Mouse (Mus musculus) liver, embryonic 14.5 days (tissue): ENCODE results near the gene Gm17324. TPM values are rescaled to one million over a fixed set of nuclear protein-coding genes. Genes with fewer than 3 reads are reported as not detected.
A peak's percentile ranks its signal among the peaks of the same experiment; 100 is the strongest.
"Not testable (repeated sequence)": the region's sequence is repeated elsewhere in the genome, so short reads cannot be mapped to it uniquely, and the experiment has no call there.

Experiments
- ATAC-seq: fragments of 200-750 bp; cut with Nextera tagmentation; 2 replicates; pipeline ENCODE4 v1.8.0; 2017; ENCODE audit warnings: moderate number of reproducible peaks, mild to moderate bottlenecking, moderate library complexity; ENCODE audit not compliant: insufficient read depth
- DNase-seq, 3 experiments: peaks; one replicate each; pipeline ENCODE4 v3.0.0-alpha.2; 2012 to 2013; ENCODE audit warnings: low read depth in 3 of 3, low spot score in 3 of 3
- H3K27ac ChIP-seq: fragments of 300-500 bp; sonication (generic); 2 replicates; pipeline ENCODE4 v1.5.1; 2014; ENCODE audit warnings: moderate library complexity, mild to moderate bottlenecking, control low read depth, inconsistent platforms
- H3K27me3 ChIP-seq: fragments of 300-500 bp; sonication (generic); 2 replicates; pipeline ENCODE4 v1.6.1; 2014; ENCODE audit warnings: mild to moderate bottlenecking, low read length, moderate library complexity; ENCODE audit not compliant: control insufficient read depth, insufficient read depth
- H3K36me3 ChIP-seq: fragments of 300-500 bp; sonication (generic); replicated peaks from 2 replicates; pipeline ENCODE4 v1.6.1; 2014; ENCODE audit warnings: low read depth; ENCODE audit not compliant: control insufficient read depth, insufficient read depth
- H3K4me1 ChIP-seq, 2 experiments: fragments of 200-500 bp in 1 of 2; fragments of 300-500 bp in 1 of 2; sonication (generic) in 1 of 2; replicated peaks; 2 replicates each; pipeline ENCODE4 v1.6.1; 2012 to 2014; ENCODE audit warnings: antibody characterized with exemption in 1 of 2, inconsistent platforms in 1 of 2, low read length in 1 of 2; ENCODE audit not compliant: control insufficient read depth in 2 of 2, insufficient read depth in 2 of 2
- H3K4me2 ChIP-seq: fragments of 300-500 bp; sonication (generic); 2 replicates; pipeline ENCODE4 v1.6.1; 2014; ENCODE audit warnings: low read depth, mild to moderate bottlenecking, control low read depth, moderate library complexity
- H3K4me3 ChIP-seq, 2 experiments: fragments of 200-500 bp in 1 of 2; fragments of 300-500 bp in 1 of 2; sonication (generic) in 1 of 2; 2 replicates each; pipeline ENCODE4 v1.5.1; 2012 to 2014; ENCODE audit warnings: low read depth in 2 of 2, low read length in 2 of 2, mild to moderate bottlenecking in 2 of 2, control low read depth in 1 of 2, inconsistent platforms in 1 of 2, moderate library complexity in 1 of 2; ENCODE audit not compliant: insufficient read depth in 1 of 2
- H3K9ac ChIP-seq: fragments of 300-500 bp; sonication (generic); replicated peaks from 2 replicates; pipeline ENCODE4 v1.6.1; 2014; ENCODE audit warnings: mild to moderate bottlenecking, control low read depth, moderate library complexity
- H3K9me3 ChIP-seq: fragments of 300-500 bp; sonication (generic); 2 replicates; pipeline ENCODE4 v1.6.1; 2016; ENCODE audit warnings: low read length, mixed read lengths; ENCODE audit not compliant: control insufficient read depth
- CTCF ChIP-seq: IDR thresholded peaks from 2 replicates; pipeline ENCODE4 v1.5.1; 2016; ENCODE audit warnings: antibody characterized with exemption, low read depth, control low read depth
- EP300 ChIP-seq: IDR thresholded peaks from 2 replicates; pipeline ENCODE4 v1.6.1; 2016; ENCODE audit warnings: antibody characterized with exemption, low read depth
- WGBS: fragments of 180-500 bp; shearing (Covaris S2); extraction: QIAGEN DNeasy Blood & Tissue Kit; methylation state at CpG from one replicate; pipeline ENCODE4 v1.1.7; 2014; ENCODE audit not compliant: insufficient replicate concordance; 5-methylcytosine and 5-hydroxymethylcytosine counted together
- polyA plus RNA-seq, 2 experiments: library from polyadenylated mRNA; depleted of rRNA in 1 of 2; stranded (reverse) in 1 of 2; unstranded in 1 of 2; fragments of >200 nt; fragmentation: Nextera tagmentation in 1 of 2; extraction: Ambion mirVana in 1 of 2; gene quantifications; 2 replicates each; pipeline versions ENCODE4 v1.2.1 to v1.2.3; 2012 to 2014

The Gm17324 gene
- polyA plus RNA-seq (2012; rRNA removed) (0.15 TPM in 2 replicates), polyA plus RNA-seq (2014; fragmentation: Nextera tagmentation; extraction: Ambion mirVana) (0.55 and 0.63 TPM in 2 replicates)

DNA sequence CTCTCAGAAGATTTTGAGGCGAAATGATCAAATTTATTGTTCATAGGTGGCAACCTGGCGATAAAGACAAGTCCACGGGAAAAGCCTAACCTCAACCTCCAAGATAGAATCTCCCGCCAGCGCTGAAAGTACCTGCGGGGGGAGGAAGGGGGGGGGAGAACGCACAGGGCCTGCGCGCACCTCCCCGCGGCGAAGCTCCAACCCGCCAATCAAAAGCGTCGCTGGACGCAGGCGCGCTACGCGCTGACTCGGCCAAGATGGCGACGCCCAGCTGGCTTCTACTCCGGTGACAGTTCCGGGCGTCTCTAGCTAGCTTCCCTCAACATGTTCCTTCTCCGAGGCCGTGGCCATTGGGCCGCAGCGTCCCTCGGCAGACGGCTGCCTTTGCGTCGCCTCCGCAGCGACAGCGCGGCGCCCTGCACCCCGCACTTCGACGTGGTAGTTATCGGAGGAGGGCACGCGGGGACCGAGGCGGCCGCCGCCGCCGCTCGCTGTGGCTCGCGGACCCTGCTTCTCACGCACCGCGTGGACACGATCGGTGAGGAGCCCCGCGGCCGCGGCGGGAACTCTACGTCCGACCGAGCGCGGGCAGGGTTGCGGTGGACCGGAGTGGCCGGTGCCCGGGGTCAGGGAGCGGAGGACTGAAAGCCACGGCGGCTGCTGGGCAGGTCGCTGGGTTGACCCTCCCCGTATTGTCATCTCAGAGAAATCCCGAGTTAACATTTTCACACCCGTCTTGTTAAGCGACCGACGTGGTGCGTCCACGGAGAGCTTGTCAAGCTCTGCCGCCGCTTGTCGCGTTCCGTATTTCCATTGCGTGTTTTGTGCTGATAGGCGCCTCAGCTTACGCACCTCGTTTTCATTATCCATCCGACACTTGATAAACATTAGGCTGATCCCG, at the start of gene Gm17324, which contains the start of gene Mto1:
Gene Gm17324 (minus strand): TSS at position 814 of the 901 bp plus-strand sequence.
Gene Mto1 (plus strand): TSS at position 236 of the 901 bp plus-strand sequence.
- ATAC-seq (peak; percentile 91), DNase-seq (peak; percentile 78 to 87 (median 79))
- H3K36me3 ChIP-seq, result peaks cover 21% of the 10 kb centered on the region
- H3K9ac ChIP-seq, result peak within 1 kb of the TSS; percentile 99
- H3K4me3 ChIP-seq, result peak within 1 kb of the TSS; percentile 78 to 100
- peaks cover 11 to 13% of the 10 kb centered on the region in 2 experiments for H3K4me1 ChIP-seq
- H3K27ac ChIP-seq, result peak within 1 kb of the TSS; percentile 80
- WGBS, result under 1% methylated on average over 95 of the region's 96 CpGs
- peaks cover 24% of the 10 kb centered on the region for H3K27me3 ChIP-seq
- no peaks in the 10 kb centered on the region for H3K9me3 ChIP-seq
- peak within 1 kb of the TSS; percentile 84 for H3K4me2 ChIP-seq
- TF ChIP-seq EP300, result peak; percentile 35; the same call in 1 of the 2 replicates
- no peak for TF ChIP-seq CTCF

DNA sequence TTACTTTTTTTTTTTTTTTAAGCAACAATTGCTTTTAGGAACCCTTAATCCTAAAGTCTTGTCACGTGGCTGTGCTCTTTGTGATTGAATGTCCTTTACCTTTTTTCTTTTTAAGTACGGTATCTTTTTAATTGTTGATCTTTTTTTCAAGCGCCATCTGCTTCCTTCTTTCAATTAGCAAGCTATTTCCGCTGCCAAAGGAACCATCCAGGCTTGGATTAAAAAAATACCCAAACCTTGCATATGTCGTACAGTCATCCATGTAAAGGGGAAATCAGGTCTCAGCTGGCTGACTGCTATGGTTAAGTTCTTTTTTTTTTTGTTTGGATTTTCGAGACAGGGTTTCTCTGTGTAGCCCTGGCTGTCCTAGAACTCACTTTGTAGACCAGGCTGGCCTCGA, 44.6 kb upstream of the Gm17324 start:
- no peaks in the 10 kb centered on the region for H3K9me3 ChIP-seq
- TF ChIP-seq EP300 (no peak), CTCF (no peak)
- no peaks in the 10 kb centered on the region for H3K27me3 ChIP-seq
- no peak overlapping the region for H3K9ac ChIP-seq
- H3K4me3 ChIP-seq, result no peak overlapping the region
- H3K4me2 ChIP-seq, result no peak overlapping the region
- H3K36me3 ChIP-seq, result no peaks in the 10 kb centered on the region
- ATAC-seq (no peak), DNase-seq (no peak)
- H3K4me1 ChIP-seq, result 0 out of 4 replicates have a peak, but pooled peaks cover 0 to 2% of the 10 kb centered on the region in 2 experiments
- 71% methylated on average over 7 of the region's 7 CpGs for WGBS
- H3K27ac ChIP-seq, result no peak overlapping the region

DNA sequence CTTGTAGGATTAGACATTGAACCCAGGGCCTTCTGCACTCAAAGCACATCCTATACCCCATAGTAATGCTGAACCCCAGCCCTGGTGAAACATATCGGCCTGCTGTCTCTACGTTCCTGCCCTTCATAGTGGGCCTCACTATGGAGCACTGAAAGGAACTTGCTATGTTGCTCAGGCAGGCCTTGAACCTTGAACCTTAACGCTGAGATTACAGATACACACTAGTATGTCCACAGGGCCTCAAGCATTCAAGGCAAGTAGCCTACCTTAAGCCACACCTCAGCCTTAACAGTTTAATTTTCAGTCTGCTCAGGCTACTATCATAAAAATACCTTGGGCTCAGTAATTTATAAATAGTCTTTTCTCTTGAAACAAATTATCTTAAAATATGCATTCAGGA, 43.7 kb upstream of the Gm17324 start:
- no peaks in the 10 kb centered on the region for H3K9me3 ChIP-seq
- H3K27me3 ChIP-seq, result no peaks in the 10 kb centered on the region
- no peak overlapping the region for H3K4me3 ChIP-seq
- no peak for DNase-seq
- no peaks in the 10 kb centered on the region for H3K36me3 ChIP-seq
- 0 out of 4 replicates have a peak, but pooled peaks cover 0 to 2% of the 10 kb centered on the region in 2 experiments for H3K4me1 ChIP-seq
- no peak for ATAC-seq
- 66% methylated on average over 3 of the region's 3 CpGs for WGBS
- TF ChIP-seq CTCF, result no peak
- TF ChIP-seq EP300, result no peak
- no peak overlapping the region for H3K27ac ChIP-seq
- H3K9ac ChIP-seq, result no peak overlapping the region
- no peak overlapping the region for H3K4me2 ChIP-seq

GRCm38 (mm10) chr9:78491169-78491568, 42.6 kb upstream of the Gm17324 start:
- Histone ChIP-seq H3K4me2 (no peak overlapping the region), H3K36me3 (no peaks in the 10 kb centered on the region), H3K27me3 (no peaks in the 10 kb centered on the region), H3K9ac (no peak overlapping the region), H3K27ac (no peak overlapping the region), H3K9me3 (no peaks in the 10 kb centered on the region), H3K4me3 (no peak overlapping the region), H3K4me1 (0 out of 4 replicates have a peak, but pooled peaks cover 0 to 2% of the 10 kb centered on the region in 2 experiments)
- ATAC-seq, result no peak
- DNase-seq, result no peak
- TF ChIP-seq EP300 (no peak), CTCF (no peak)
- 64% methylated on average over 3 of the region's 3 CpGs for whole genome bisulfite sequencing

- H3K27ac ChIP-seq, result no peak within 1 kb of the TSS
- ATAC-seq (peak; percentile 25; the same call in 1 of the 2 replicates), DNase-seq (no peak)
- no peaks in the 10 kb centered on the region for H3K27me3 ChIP-seq
- WGBS, result 2% methylated on average over 20 of the region's 20 CpGs
- no peaks in the 10 kb centered on the region for H3K9me3 ChIP-seq
- H3K9ac ChIP-seq, result no peak within 1 kb of the TSS
- H3K36me3 ChIP-seq, result no peaks in the 10 kb centered on the region
- H3K4me2 ChIP-seq, result peak within 1 kb of the TSS; percentile 57
- H3K4me3 ChIP-seq, result peak within 1 kb of the TSS; percentile 19 to 32
- TF ChIP-seq EP300, result no peak
- TF ChIP-seq CTCF, result no peak
- 0 out of 4 replicates have a peak, but pooled peaks cover 0 to 2% of the 10 kb centered on the region in 2 experiments for H3K4me1 ChIP-seq
Measured at GRCm38 (mm10) chr9:78488890-78489420, 40.4 kb upstream of the Gm17324 start, which contains the start of gene Eef1a1. Eef1a1 (minus strand) TSS chr9:78489151.

GRCm38 (mm10) chr9:78488021-78488420, 39.4 kb upstream of the Gm17324 start:
- not testable (repeated sequence) for H3K36me3 ChIP-seq, DNase-seq, H3K9me3 ChIP-seq, H3K9ac ChIP-seq, H3K27ac ChIP-seq, H3K4me2 ChIP-seq, H3K27me3 ChIP-seq, ATAC-seq, H3K4me1 ChIP-seq, H3K4me3 ChIP-seq
- WGBS, result 79% methylated on average over 5 of the region's 5 CpGs
